Mouse (Mus musculus): ENCODE results near the gene Celf5.

The Celf5 gene

DNA sequence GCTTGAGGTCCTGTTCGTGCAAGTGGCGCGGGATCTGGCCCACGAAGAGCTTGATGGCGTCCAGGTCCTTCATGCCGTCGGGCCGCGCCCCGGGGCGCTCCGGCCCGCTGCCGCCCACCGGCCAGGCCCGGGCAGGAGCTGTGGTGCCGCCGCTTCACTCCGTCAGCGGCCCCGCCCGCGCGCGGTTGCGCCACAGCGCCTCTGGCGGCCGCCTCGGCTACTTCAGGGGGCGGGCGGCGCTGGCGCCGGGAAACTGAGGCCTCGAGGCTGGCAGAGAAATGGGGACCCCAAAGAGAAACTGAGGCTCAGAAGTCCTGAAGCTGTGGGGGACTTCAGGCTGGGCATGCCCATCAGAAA, at the start of gene Celf5:
Gene Celf5 (minus strand): TSS at position 177 of the 357 bp plus-strand sequence.
- in situ Hi-C loops (cut with MboI; ENCODE audit: low pct_unique_long_range_greater_than_20kb in 1 of 2, low sequenced_read_pairs in 2 of 2, unreplicated experiment in 1 of 2), result no loop called here

- in situ Hi-C loops (cut with MboI; ENCODE audit: low pct_unique_long_range_greater_than_20kb in 1 of 2, low sequenced_read_pairs in 2 of 2, unreplicated experiment in 1 of 2), result loop anchor here in 1 of 2 experiments (5.0 kb wide), 1 partner anchor 129 kb away; no protein-coding TSS in a partner anchor
Observed at GRCm38 (mm10) chr10:81526779-81527178, 44.3 kb upstream of the Celf5 start.

DNA sequence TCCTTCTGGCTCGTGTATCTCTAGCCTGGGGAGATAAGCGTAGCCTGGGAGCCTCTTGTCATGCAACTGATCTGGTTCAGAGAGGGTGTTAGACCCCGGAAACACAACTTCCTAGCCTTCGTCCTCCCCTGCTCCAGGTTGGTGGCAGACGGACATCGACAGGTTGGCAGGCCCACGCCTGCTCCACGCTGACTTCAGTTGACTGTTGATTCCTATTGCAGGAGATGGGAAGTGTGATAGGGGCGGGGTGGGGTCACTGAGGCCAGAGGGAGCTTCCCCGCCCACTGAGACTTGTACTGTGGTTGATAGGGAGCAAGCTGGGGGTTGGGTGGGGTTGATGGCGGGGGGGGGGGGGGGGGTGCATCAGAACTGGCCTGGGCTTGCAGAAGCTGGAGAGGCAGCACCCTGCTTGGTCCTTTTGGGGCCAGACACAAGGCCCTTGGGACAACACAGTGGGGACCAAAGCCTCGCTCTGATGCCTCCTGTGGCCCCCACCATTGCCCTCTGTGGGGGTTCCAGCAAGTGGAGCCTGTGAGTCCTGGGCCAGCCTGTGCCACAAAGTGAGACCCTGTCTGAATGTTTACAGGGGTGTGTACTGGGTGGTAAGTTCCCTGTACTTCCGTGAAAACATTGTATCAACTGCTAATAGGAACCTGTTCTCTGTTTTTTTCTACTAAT, 42.6 kb upstream of the Celf5 start:
- in situ Hi-C loops (cut with MboI; ENCODE audit: low pct_unique_long_range_greater_than_20kb in 1 of 2, low sequenced_read_pairs in 2 of 2, unreplicated experiment in 1 of 2), result loop anchor here in 1 of 2 experiments (5.0 kb wide), 1 partner anchor 128 kb away; no protein-coding TSS in a partner anchor

DNA sequence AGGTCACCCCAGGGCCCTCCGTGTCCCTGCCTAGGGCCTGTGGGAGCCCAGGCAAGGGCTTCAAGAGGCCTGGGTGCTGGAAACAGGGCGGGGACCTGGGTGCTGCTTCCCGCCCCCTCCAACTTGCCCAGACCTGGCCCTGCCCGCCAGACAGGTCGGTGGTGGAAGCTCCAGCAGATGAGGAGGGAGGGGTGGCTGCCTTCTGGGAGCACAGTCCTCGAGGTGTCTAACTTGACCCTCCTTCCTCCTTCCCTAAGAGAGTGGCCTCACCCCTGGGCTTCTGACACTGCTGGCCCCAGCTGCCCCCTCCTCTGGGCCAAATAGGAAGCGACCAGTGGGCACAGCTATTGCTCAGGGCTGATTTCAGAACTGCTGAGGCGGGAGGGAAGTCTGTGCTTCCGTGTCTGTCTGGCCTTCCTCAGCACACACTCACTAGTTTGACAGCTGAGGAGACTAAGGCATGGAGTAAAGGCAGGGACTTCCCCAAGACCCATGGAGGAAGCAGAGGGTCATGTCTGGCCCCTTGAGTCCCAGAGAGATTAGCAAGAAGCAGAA, 41.6 kb upstream of the Celf5 start, which contains the start of gene Gna15:
Gene Gna15 (minus strand): TSS at position 175 of the 555 bp plus-strand sequence.
- in situ Hi-C loops (cut with MboI; ENCODE audit: low pct_unique_long_range_greater_than_20kb in 1 of 2, low sequenced_read_pairs in 2 of 2, unreplicated experiment in 1 of 2), result no loop called here

- in situ Hi-C loops (cut with MboI; ENCODE audit: low pct_unique_long_range_greater_than_20kb in 1 of 2, low sequenced_read_pairs in 2 of 2, unreplicated experiment in 1 of 2), result no loop called here
Observed at GRCm38 (mm10) chr10:81523570-81523969, 41.1 kb upstream of the Celf5 start.

DNA sequence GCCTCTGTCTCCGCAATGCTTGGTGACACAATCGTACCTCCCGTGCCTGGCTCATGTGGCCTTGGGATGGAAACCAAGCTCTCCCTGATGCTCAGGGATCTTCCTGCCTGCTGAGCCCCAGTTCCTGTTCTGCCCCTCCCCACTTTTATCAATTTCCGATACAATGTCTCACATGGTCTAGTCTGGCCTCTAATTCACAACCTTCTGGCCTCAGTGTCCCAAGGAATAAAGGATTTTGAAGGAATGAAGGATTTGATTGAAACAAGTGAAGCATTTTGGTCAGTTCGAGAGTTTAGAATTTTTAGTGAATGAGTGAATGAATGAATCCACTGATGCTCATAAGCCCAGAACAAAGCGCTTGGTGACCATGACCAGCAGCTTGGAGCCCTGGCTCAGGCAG, 40.6 kb upstream of the Celf5 start:
- in situ Hi-C loops (cut with MboI; ENCODE audit: low pct_unique_long_range_greater_than_20kb in 1 of 2, low sequenced_read_pairs in 2 of 2, unreplicated experiment in 1 of 2), result no loop called here

DNA sequence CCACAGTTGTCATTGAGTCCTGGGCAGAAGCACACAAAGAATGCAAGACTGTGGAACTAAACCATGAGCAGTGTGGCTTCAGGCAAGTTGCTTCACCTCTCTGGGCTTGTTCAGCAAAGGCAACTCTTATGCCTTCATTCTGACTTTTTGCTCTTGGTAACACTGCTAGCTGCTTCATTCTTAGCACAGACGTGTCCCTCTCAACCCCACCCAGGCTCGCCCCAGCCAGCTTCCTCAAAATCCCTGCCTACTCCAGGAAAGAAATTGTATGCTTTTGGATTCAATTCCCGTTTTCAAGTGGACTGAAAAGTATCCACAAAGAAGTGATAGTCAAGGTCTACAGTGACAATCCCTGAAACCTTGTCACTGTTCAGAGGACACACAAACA, 37.5 kb upstream of the Celf5 start:
- in situ Hi-C loops (cut with MboI; ENCODE audit: low pct_unique_long_range_greater_than_20kb in 1 of 2, low sequenced_read_pairs in 2 of 2, unreplicated experiment in 1 of 2), result no loop called here

- in situ Hi-C loops (cut with MboI; ENCODE audit: low pct_unique_long_range_greater_than_20kb in 1 of 2, low sequenced_read_pairs in 2 of 2, unreplicated experiment in 1 of 2), result no loop called here
Observed at GRCm38 (mm10) chr10:81519227-81519977, 36.9 kb upstream of the Celf5 start.

DNA sequence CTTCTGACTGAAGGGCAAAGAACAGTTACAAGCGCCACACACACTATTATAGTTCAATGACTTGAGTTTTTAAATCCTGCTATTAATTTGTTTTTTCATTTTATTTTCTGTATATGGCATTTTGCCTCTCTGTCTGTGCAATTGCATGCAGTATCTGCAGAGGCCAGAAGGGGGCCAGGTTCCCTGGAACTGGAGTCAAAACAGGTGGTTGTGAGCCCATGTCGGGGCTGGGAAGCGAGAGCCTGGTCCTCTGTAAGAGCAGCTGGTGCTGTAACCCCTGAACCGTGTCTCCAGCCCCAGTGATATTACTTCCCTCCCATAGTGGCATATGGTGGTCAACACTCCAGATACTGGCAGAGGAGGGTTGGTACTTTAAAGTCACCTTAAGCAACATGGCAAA, 36.0 kb upstream of the Celf5 start:
- in situ Hi-C loops (cut with MboI; ENCODE audit: low pct_unique_long_range_greater_than_20kb in 1 of 2, low sequenced_read_pairs in 2 of 2, unreplicated experiment in 1 of 2), result no loop called here

DNA sequence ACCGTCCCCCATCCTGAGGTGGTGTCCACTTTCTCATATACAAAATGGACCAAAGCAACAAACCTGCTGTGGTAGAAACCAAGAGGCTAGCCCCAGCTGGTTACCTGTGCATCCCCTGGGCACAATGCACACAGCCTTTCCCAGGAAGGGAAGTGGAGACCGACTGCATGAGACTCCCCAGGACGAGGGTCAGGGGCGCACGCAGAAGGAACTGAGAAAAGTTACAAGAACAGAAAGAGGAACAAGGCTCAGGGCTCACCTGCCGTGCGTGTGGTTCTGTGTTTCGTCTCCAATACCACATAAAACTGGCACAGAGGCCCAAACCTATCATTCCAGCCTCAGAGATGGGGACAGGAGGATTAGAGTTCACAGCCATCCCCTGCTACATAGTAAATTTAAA, 34.7 kb upstream of the Celf5 start:
- in situ Hi-C loops (cut with MboI; ENCODE audit: low pct_unique_long_range_greater_than_20kb in 1 of 2, low sequenced_read_pairs in 2 of 2, unreplicated experiment in 1 of 2), result no loop called here

DNA sequence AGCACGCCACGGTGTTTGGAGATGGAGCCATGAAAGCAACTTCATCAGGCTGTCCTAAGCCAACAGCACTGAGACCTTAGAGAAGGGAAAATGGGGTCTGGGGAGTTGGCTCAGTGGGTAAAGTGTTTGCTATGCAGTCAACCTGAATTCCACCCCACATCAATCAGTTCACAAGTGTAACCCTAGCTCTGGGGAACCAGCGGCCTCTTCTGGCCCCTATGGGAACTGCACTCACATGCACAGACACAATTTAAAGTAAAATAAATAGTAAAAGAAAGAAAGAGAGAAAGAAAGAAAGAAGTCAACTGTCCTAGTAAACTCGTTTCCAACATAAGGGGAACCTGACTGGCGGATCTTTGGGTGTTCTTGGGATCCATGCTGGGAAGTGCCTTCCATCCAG, 31.3 kb upstream of the Celf5 start:
- in situ Hi-C loops (cut with MboI; ENCODE audit: low pct_unique_long_range_greater_than_20kb in 1 of 2, low sequenced_read_pairs in 2 of 2, unreplicated experiment in 1 of 2), result no loop called here

DNA sequence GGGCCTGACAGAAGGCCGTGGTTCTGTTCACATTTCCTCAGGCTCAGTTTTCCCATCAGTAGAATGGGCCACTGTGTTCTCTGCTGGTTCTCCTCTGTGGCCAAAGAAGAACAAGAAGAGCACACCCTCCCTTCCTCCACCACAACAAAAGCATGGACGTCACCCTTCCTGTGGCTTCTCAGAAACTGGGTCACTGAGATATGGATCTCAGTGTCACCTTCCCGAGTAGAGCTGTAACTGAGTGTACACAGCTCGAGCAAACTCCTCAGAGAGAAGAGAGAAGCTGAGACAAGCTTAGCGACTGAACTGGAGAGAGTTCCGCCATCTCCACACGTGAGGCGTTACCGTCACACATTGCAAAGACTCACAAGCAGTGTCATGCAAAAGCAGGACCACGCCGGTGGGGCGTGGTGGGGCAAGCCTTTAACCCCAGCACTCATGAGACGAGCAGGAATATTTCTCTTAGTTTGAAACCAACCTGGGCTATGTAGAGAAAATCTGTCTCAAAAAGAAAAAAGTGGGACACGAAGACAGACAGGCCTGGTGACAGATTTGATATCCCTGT, 27.8 kb upstream of the Celf5 start:
- in situ Hi-C loops (cut with MboI; ENCODE audit: low pct_unique_long_range_greater_than_20kb in 1 of 2, low sequenced_read_pairs in 2 of 2, unreplicated experiment in 1 of 2), result no loop called here

DNA sequence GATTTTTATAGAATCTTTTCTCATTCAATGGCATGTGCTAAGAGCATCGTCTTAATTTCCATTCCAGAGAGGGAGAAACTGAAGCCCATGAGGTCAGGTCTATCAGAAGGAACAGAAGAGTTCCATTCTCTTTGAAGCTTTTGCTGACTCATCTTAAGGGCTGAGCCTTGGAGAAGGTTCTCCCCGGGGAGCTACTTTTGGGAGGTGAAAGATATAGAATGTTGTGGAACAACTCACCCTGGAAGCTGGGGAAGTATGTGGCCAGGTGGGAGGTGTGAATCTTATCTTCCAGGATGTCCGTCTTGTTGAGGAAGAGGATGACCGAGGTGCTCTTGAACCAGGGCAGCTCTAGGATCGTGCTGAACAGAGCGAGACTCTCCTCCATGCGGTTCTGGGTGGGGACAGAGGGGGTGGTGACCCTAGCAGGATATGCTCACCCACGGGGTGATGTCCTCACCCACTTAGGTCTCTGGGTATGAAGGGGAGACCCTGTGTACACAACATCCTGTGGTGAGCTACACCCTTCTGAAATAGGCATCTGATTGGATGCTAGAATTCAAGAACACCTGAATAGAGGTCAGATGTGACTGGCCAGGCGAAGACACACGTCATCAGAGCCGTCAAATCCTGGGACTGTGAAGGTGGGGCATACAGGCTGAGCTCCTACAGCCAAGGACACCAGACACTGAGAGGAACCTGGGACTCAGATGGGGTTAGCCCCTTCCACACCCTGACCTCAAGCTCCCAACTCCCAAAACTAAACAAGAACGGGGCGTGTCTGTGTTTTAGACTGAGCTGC, 25.4 kb upstream of the Celf5 start:
- in situ Hi-C loops (cut with MboI; ENCODE audit: low pct_unique_long_range_greater_than_20kb in 1 of 2, low sequenced_read_pairs in 2 of 2, unreplicated experiment in 1 of 2), result loop anchor here in 1 of 2 experiments (10.0 kb wide), 1 partner anchor 47 kb away; the partner anchor contains the start of gene Aes

DNA sequence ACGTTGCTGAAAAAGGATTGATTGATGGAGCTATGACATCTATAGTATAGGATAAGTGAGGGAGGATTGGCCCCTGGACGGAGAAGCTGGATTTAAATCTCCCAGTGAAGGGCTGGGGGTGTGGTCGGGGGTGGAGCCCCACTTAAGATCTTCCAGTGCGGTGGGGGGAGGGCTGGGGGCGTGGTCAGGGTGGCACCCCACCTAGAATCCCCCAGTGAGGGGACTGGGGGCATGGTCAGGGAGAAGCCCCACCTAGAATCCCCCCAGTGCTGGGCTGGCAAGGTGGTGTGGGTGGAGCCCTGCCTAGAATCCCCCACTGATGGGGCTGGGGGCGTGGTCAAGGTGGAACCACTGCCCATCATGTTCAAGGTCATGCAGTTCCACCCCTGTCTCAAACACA, 24.6 kb upstream of the Celf5 start:
- in situ Hi-C loops (cut with MboI; ENCODE audit: low pct_unique_long_range_greater_than_20kb in 1 of 2, low sequenced_read_pairs in 2 of 2, unreplicated experiment in 1 of 2), result loop anchor here in 1 of 2 experiments (10.0 kb wide), 1 partner anchor 48 kb away; the partner anchor contains the start of gene Aes

- in situ Hi-C loops (cut with MboI; ENCODE audit: low pct_unique_long_range_greater_than_20kb in 1 of 2, low sequenced_read_pairs in 2 of 2, unreplicated experiment in 1 of 2), result loop anchor here in 1 of 2 experiments (10.0 kb wide), 1 partner anchor 50 kb away; the partner anchor contains the start of gene Aes
Observed at GRCm38 (mm10) chr10:81505016-81505664, 22.6 kb upstream of the Celf5 start.

GRCm38 (mm10) chr10:81502658-81503057, 20.1 kb upstream of the Celf5 start:
- in situ Hi-C loops (cut with MboI; ENCODE audit: low pct_unique_long_range_greater_than_20kb in 1 of 2, low sequenced_read_pairs in 2 of 2, unreplicated experiment in 1 of 2), result loop anchor here in 1 of 2 experiments (10.0 kb wide), 1 partner anchor 52 kb away; the partner anchor contains the start of gene Aes

GRCm38 (mm10) chr10:81501863-81502262, 19.4 kb upstream of the Celf5 start:
- in situ Hi-C loops (cut with MboI; ENCODE audit: low pct_unique_long_range_greater_than_20kb in 1 of 2, low sequenced_read_pairs in 2 of 2, unreplicated experiment in 1 of 2), result loop anchor here in 1 of 2 experiments (10.0 kb wide), 1 partner anchor 53 kb away; the partner anchor contains the start of gene Aes

GRCm38 (mm10) chr10:81500032-81500431, 17.5 kb upstream of the Celf5 start, which contains the start of gene S1pr4:
TSS of gene S1pr4 (minus strand) at chr10:81500132.
- in situ Hi-C loops (cut with MboI; ENCODE audit: low pct_unique_long_range_greater_than_20kb in 1 of 2, low sequenced_read_pairs in 2 of 2, unreplicated experiment in 1 of 2), result loop anchor here in 1 of 2 experiments (10.0 kb wide), 1 partner anchor 55 kb away; the partner anchor contains the start of gene Aes

Data from mouse embryonic stem cell (cell line).